Mouse (Mus musculus): ENCODE measurements around the gene Mapre1.

DNA sequence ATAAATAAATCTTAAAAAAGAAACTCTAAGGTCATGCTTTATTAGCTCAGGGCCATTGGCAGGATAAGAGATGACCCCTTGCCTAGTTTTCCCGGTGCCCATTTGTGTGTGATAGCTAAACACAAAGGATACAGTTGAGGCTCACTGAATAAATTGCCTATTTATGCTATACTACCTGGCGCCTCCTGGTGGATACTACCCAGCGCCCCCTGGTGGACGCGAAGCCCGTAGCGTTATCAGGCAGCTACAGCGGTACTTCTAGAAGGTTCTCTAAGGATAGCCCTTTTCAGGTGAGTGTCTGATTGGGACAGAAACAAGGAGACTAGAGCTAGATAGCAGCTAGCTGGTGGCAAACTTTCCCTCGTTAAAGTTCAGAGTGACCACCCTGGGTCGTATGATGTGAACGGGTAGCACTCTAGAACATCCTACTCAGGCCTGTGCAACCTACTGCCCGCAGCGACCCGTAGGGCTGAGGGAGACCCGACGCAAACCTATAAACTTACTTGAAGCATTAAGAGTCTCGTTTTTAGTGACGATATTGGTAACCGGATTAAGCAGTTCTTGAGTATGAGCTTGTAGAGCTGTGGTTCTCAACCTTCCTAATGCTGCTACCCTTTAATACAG lies 46.5 kb upstream of the Mapre1 start:
- peak; percentile 7 for TF ChIP-seq CTCF (IDR thresholded peaks at IDR 0.05; ENCODE audit: control insufficient read depth, insufficient read depth, insufficient read length)
- TF ChIP-seq USF1 (IDR thresholded peaks at IDR 0.05; ENCODE audit: low read depth), result no peak
- no peak for TF ChIP-seq MYOD1 (IDR thresholded peaks at IDR 0.05; ENCODE audit: control insufficient read depth, insufficient read length, low read depth)
- TF ChIP-seq MYOG (IDR thresholded peaks at IDR 0.05; ENCODE audit: control insufficient read depth, extremely low read depth, insufficient read length), result no peak
